Mouse (Mus musculus): ENCODE results near the gene Lum. TPM values are rescaled to one million over a fixed set of nuclear protein-coding genes. Genes with fewer than 3 reads are reported as not detected.

The Lum gene
- polyA plus RNA-seq (2012): not detected in 2 replicates

DNA sequence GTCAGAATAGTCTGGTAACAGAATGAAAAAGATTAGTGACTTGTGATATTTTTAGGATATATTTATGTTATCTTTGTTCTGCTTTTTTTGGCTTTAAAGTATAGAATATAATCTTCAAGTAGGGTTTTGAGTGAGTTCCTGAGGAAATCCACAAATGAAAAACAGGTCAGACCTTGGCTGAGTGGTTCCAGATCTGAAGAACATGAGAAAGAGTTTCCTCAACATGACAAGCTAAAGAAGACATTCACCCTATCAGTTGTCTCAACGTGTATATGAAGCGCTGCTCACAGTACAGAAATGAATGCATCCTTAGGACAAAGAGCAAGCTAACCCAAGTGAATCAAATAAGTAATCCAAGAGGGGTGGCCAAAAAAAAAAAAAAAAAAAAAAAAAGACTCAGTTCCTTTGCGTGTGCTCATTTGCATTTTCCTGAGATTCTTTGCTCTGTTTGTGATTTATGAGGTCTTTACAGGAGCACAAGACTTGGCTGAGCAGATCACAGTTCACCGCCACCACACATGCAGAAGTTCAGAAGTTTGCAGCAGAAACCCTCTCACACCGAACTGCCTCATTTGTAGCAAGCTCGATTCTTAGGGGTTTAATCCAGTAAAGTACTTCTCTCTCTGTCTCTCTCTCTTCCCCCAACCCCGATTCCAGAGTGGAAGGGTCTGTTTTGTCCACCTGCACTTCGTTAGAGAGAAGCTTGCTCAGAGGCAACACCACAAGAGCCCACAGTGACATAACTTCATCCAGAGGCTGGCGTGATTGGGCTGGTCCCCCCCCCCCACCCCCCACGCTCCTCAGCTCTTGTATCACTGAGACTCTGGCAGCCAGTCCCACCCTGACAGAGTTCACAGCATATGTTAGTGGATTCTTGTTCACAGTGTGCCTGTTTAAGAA is at the start of gene Lum:
TSS of gene Lum (plus strand) at position 172 of the 900 bp plus-strand sequence.
- TF ChIP-seq GATA1 (IDR thresholded peaks at IDR 0.05; ENCODE audit: low read length): no peak

DNA sequence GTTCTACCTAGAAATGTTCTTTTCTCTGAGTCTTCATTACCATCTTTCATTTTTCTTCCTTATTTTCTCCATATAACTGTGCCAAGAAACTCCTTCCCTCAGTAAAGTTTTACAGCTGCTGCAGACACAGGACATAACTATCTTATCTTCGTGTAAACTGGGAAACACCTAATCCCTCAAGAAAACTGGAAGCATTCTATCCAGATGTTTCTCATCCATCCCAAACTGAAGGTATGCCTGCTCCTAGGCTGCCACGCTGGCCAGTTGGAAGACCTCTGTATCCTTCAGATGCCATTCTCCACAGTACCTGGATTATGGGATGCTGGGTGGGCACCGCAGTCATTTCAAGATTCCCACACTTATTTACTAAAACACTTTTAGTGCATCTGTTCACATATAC is 41.6 kb upstream of the Lum start:
- TF ChIP-seq GATA1 (IDR thresholded peaks at IDR 0.05; ENCODE audit: low read length): no peak

DNA sequence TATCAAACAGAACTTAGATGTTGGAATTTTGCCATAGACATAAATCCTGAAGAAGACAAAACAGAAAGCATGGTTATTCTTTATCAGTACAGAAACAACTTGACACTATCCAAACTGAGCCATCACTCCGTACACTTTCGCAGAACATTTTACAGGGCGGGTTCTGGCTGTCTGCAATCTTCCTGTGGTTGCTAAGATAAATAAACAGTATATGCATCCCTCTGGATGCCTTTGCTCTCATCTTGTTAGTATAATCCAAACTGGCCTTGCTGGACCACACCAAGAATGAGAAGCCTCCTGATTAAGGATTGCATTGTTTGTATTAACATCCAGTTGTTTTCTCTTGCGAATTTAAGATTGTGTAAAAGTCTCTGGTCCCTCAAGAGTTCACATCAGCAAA is 29.2 kb upstream of the Lum start:
- TF ChIP-seq GATA1 (IDR thresholded peaks at IDR 0.05; ENCODE audit: low read length): no peak

DNA sequence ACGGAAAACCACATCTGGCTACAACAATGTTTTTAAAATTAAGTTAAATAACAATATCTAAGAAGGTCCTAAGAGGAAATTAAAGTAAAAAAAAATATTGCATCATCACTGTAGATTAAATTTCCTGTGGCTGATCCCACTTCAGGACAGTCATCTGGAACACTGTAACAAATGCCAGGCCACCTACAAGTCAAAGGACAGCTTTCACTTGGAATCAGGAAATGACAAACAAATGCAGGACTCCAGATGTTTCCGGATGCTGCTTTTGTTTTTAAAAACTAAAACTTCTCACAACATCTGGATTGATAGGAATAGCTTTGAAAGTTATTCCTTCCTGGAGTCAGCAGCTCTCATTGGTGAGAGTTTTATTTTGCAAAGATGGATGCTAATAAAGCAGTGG is 28.0 kb upstream of the Lum start:
- TF ChIP-seq GATA1 (IDR thresholded peaks at IDR 0.05; ENCODE audit: low read length): no peak

DNA sequence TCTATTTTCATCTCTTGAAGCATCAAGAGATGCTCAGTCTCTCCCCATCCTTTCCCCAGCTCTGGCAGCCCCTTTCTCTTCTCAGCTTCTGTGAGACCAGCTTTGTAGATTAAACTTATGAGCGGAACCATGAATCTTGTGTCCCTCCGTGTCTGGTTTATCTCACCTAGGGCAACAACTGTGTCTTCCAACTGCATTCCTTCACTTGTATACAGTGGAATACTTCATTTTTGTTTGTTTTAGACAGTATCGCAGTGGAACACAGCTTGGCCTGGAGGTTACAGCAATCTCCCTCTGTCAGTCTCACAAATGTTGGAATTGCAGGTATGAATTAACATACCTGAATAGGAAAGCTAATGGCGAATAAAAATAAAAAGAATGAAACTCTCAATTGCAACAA is 26.7 kb upstream of the Lum start:
- TF ChIP-seq GATA1 (IDR thresholded peaks at IDR 0.05; ENCODE audit: low read length): no peak

DNA sequence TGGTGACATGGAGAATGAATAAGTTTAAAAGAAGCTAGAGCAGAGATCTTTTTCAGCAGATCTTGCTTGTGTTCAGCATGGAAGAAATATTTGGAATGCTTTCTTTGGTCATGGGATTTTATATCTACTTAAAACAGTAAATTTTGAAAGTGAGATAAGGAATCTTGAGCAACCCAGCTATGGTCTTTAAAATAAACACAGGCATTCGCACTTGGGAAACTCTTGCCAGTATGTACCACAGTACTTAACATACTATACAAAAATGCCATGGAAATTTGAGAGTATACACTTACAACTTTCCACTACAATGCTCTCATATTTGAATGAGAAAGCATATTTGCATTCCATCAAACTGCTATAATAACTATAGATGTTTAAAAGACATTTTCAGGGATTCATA is 17.2 kb upstream of the Lum start:
- TF ChIP-seq GATA1 (IDR thresholded peaks at IDR 0.05; ENCODE audit: low read length): no peak

DNA sequence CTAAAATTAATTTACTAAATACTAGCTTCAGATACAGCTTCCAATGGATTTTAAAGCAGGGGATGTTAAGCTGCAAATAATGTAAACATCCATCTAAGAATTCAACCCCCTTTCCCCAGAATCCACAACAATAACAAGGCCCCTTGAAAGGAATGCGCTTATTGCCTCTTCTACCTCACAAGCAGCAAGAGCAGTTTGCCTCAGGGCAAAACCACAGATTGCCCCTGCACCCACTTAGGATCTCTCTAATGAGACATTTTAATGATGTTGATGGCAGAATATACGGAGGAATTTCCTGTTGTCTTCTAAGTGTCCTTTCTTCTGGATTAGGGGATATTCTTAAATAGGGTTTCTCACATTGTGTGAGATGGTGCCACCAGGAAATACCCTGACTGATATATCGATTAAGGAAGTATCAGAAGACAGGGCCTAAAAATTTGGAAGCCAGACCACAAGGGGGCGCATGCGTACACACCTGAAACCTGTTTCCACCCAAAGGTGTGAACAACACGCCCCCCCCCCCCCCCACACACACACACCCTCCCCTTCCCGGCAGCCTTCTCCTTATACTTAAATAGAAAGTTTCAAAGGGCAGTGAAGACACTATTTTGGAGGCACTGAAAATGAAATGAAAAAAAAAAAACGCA is 2.7 kb downstream of the Lum start:
- TF ChIP-seq GATA1 (IDR thresholded peaks at IDR 0.05; ENCODE audit: low read length): no peak

DNA sequence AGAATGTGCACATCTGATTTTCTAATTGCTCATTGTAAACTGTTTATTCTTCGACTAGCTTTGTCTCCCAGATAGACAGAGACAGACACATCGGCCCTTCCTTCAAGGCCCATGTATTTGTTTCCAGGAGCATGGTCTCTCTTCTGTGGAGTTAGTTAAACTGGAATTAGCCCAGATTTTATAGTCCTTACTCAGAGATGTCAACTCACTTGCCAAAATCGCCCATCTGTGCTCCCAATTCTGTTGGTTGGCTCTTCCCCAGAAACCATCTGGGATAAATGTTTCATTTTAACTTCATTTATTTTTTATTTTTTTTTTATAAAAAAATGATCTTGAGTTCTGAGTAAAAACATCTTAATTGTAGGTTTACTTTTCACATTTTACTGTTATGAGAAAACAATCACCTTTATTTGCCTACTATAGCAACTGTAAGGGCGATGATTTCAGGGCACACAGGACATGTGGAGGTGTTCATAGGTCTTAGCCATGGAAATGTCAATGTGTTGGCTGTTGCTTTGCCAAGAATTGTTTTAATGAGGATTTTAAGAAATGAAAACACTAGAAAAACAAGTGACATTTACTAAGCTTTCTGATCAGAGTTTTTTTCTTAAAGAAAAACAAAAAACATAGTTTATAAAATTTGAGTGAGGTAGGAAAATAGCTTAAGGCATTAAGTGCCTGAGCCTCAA is 17.8 kb downstream of the Lum start:
- TF ChIP-seq GATA1 (IDR thresholded peaks at IDR 0.05; ENCODE audit: low read length): no peak

DNA sequence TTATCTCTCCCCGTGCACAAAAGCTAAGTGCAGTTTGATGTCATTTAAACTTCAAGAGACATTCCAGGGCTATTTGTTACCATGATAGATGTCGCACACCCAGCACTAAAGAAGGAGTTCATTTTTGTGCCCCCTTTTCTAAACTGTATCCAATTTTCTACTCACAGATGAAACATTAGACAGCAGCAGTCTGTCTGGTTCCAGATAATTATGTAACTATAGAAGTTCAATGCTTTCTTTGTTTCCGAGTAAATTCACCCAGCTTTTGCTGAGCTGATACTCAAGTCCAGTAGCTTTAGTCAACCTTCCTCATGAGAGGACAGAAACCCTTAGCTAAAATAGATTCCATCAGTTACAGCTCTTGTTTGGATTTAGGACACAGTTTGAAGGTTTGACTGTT is 19.2 kb downstream of the Lum start:
- no peak for TF ChIP-seq GATA1 (IDR thresholded peaks at IDR 0.05; ENCODE audit: low read length)

DNA sequence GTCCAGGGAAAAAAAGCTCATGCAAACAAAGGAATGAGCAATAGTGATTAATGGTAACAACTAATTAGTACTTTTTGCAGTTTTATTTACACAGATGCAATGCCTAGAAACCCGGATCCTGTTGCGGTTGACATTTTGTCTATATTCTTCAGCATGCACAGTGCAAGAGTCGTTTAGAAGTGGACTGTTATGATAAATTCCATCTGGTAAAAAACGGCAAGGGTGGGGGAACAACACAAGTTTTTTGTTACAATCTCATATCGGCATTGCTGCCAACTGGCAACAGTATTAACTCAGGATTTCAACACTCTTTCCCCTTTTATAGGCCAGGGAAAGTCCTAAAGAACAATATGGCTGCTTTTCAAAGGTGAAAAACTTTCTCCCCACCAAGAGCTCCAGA is 22.2 kb downstream of the Lum start:
- TF ChIP-seq GATA1 (IDR thresholded peaks at IDR 0.05; ENCODE audit: low read length): no peak

DNA sequence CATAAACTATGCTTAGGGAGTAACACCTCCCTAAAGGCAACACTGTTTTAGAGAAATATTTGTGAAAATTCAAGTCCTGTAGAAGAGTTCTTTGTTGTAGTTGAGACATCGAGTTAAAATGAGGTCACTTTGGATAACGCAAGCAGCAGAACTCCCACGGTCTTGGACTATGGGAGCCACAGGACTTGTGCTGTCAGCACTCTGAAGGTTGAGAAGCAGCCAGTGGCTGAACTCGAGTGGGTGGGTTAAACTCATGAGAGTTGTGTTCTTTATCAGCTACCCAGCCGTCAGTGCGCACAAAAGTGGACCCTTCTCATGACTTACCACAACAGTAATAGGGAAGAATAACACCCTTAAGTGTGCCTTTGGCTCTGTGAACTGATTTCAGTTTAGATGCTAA is 24.6 kb downstream of the Lum start:
- TF ChIP-seq GATA1 (IDR thresholded peaks at IDR 0.05; ENCODE audit: low read length): no peak

DNA sequence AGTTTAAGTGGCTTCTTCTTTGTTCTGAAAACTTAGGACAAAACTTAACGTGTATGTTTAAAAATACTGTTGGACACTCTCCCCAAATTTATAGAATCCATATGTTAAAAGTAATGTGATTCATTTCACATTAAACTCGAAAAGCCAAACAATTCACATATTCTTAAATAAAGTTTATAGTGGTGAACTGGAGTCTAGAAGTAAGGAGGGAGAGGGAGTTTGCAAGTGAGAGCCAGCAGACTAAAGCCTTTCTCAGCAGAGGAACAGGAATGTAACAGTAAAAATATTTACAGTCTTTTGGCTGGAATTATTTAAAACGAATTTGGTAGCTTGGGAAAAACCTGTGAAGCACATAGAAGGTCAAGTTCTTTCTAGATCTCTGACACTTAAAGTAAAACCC is 26.1 kb downstream of the Lum start:
- no peak for TF ChIP-seq GATA1 (IDR thresholded peaks at IDR 0.05; ENCODE audit: low read length)

DNA sequence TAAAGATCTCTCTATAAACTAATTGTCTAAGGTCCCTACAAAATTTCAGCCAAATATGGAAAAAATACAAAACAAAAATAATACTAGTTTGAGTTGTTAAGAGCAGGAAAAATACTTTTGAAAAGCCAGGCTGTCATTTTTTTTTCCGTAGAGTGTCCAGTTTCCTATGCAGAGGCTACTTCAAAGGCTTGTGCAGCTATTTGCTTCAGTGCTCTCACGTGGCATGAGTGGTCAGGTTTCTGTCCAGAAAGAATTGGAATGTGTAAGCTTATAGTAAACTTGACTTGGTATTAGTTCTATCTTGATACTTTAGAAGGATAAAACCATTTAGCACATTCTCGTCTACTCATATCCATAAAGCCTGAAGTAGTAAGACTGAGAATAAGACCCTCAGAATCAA is 26.8 kb downstream of the Lum start:
- TF ChIP-seq GATA1 (IDR thresholded peaks at IDR 0.05; ENCODE audit: low read length): no peak

DNA sequence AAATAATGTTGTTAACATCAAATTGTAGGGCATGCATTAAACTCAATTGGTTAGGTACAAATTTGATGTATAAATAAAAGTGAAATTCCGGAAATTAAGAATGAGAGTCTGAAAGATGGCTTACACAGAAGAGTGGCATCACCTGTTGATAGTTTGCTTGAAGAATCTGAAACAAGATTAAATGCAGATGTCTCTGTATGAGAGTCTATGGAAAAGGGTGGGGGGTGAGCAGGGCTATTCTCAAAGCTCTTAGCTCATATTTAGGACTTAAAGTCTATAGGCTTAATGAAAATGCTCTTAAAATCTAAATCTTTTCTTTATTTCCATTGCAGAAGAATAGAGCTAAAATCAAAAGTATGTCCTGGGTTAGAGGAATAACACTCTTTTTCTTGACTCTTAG is 30.8 kb downstream of the Lum start:
- no peak for TF ChIP-seq GATA1 (IDR thresholded peaks at IDR 0.05; ENCODE audit: low read length)

DNA sequence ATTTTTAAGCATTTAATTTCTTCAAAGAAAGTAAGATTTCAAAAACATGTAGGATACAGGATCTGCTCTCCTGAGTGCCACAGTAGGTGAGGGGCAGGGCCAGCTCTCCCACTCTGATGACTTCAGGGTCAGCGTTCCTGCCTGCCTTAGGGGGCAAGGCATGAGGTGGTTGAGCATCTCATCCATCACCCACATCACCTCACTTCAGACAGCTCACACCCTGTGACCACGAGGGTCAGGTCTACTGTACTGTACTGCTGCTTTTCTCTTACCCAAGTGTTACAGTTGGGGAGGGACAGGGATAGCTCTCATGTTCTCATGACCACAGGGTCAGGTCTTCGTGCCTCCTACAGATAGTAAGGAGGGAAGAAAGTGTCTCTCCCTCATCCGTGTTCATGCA is 36.8 kb downstream of the Lum start:
- no peak for TF ChIP-seq GATA1 (IDR thresholded peaks at IDR 0.05; ENCODE audit: low read length)

DNA sequence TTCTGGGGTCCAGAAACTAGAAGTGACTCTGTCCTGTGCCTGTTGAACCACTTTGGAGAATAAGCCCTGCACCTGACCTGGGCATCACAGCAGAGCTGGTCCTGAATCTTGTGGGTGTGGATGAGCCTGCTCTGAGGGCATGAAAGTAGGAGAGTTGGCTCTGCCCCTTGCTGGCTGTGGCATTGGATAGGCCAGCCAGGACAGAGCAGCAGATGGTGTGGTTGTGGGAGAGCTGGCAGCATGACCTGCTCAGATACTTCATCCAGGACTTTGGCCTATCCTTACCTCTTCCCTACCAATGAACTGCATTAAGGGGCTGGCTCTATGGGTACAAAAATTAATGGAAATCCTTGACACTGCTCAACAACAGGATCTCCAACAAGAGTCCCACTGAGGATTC is 38.3 kb downstream of the Lum start:
- TF ChIP-seq GATA1 (IDR thresholded peaks at IDR 0.05; ENCODE audit: low read length): no peak
